In the genomic region with DNA sequence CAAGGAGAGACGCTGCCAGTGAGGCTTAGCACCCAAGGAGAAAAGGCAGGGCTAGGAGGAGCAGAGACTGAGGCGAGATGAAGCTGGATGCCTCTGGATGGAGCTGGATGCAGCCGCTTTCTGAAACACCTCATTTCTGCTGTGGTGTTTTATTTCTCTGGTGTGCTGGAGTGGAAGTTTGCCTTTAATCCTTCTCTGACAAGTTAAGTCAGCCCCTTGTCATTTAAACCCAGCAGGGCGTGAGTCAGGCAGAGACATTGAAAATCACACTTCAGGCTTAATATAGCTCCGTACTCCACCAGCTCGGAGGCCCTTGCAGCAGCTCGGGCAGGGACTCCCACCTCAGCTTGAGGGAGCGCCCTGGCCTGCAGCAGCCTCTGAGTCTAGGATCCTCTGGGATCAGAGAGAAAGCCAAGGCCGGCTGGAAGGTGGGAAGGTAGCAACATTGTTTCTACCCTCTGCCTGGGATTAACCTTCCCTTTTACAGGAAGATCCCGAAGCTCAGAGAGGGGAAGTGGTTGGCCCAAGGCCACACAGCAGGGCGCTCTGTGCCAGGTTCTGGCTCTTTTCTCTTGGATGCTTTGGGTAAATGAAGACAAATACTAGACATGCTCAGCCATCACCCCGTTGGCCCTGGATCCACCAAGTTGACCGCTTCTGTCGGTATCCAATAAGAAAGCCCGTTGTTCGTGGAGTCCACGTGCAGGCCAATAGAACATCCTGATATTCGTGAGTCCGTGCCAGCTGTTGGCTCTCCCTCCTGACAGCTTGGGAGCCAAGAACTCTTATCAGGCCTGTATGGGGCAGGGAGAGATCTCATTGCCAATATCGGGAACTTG, we compare ENCODE assay signal across 10 mouse cellular contexts.
DNase-seq lines count a peak whose midpoint lies in the region; ATAC-seq lines count a peak whose summit lies in the region.
"Had no signal": no experiment of that assay in that cellular context is flagged by ENCODE, and none has a peak within 500 bp of the region (broad histone marks: within the 10 kb centered on the region; RNA-seq: fewer than 3 reads in every experiment).

No protein-coding gene starts in this region.

- no peak overlapping the region for H3K4me3 ChIP-seq in heart, embryonic 16.5 days (ENCODE audit: low read length)
- no peak overlapping the region for H3K4me3 ChIP-seq in intestine, embryonic 15.5 days (replicated peaks)
- H3K4me3 ChIP-seq: limb, embryonic 12.5 days; myocyte had no signal

- peaks cover 3% of the 10 kb centered on the region; the same call in 1 of the 2 replicates for H3K9me3 ChIP-seq in heart, embryonic 16.5 days (replicated peaks; ENCODE audit: control insufficient read depth, low read length)
- H3K9me3 ChIP-seq in intestine, embryonic 15.5 days: no peaks in the 10 kb centered on the region

- H3K4me1 ChIP-seq in heart, embryonic 16.5 days (ENCODE audit: control insufficient read depth, insufficient read depth, low read length): no peaks in the 10 kb centered on the region
- H3K4me1 ChIP-seq in intestine, embryonic 15.5 days (replicated peaks): no peaks in the 10 kb centered on the region
- H3K4me1 ChIP-seq: limb, embryonic 12.5 days had no signal

- no peaks in the 10 kb centered on the region for H3K27me3 ChIP-seq in heart, embryonic 16.5 days (ENCODE audit: control insufficient read depth, insufficient read depth, low read length)
- no peaks in the 10 kb centered on the region; the same call in 1 of the 2 replicates for H3K27me3 ChIP-seq in intestine, embryonic 15.5 days (replicated peaks)

- no peak for DNase-seq in frontal cortex, postnatal 10 days (ENCODE audit: low spot score in 2 of 2)
- DNase-seq in right cerebral cortex, adult 2 months (ENCODE audit: low spot score in 2 of 2): peak; percentile 50 to 59
- no peak for DNase-seq in right cerebral cortex, postnatal 4 days
- peak; percentile 40 for DNase-seq in right cerebral cortex, postnatal 25 days
- DNase-seq in thymus, postnatal 14 days: no peak

- H3K36me3 ChIP-seq in heart, embryonic 16.5 days (ENCODE audit: control insufficient read depth, insufficient read depth): no peaks in the 10 kb centered on the region
- no peaks in the 10 kb centered on the region for H3K36me3 ChIP-seq in intestine, embryonic 15.5 days
- H3K36me3 ChIP-seq: limb, embryonic 12.5 days had no signal

- 60% methylated on average over 20 of the region's 20 CpGs for WGBS in heart, embryonic 16.5 days
- 73% methylated on average over 20 of the region's 20 CpGs for WGBS in intestine, embryonic 15.5 days

- ATAC-seq in frontal cortex, adult (ENCODE audit: low TSS enrichment): peak; percentile 86
- ATAC-seq in heart, embryonic 16.5 days (replicated peaks; ENCODE audit: extremely low read depth, insufficient read depth, low FRiP score): peak; percentile 54; the same call in 1 of the 2 replicates
- ATAC-seq in intestine, embryonic 15.5 days: no peak

- H3K4me2 ChIP-seq in heart, embryonic 16.5 days (ENCODE audit: low read depth, low read length): no peak overlapping the region
- no peak overlapping the region for H3K4me2 ChIP-seq in intestine, embryonic 15.5 days (replicated peaks)
- H3K4me2 ChIP-seq: limb, embryonic 12.5 days had no signal

- H3K9ac ChIP-seq in heart, embryonic 16.5 days (ENCODE audit: low read length): no peak overlapping the region
- no peak overlapping the region for H3K9ac ChIP-seq in intestine, embryonic 15.5 days
- H3K9ac ChIP-seq: limb, embryonic 12.5 days had no signal

- H3K27ac ChIP-seq in heart, embryonic 16.5 days (ENCODE audit: low read length): no peak overlapping the region; the same call in 1 of the 2 replicates
- no peak overlapping the region for H3K27ac ChIP-seq in intestine, embryonic 15.5 days
- H3K27ac ChIP-seq: limb, embryonic 12.5 days had no signal

Comparison
In these comparisons a context has a peak if more than half of its experiments do, and no peak if none do; other contexts are left out.
1. DNase-seq: peak in right cerebral cortex, adult 2 months (2 of 2) and right cerebral cortex, postnatal 25 days (single experiment); none in frontal cortex, postnatal 10 days (0 of 2), right cerebral cortex, postnatal 4 days (single experiment) and thymus, postnatal 14 days (single experiment).